Mouse (Mus musculus) testis, adult 2 months (tissue): ENCODE data around the gene Svs1. TPM values are rescaled to one million over a fixed set of nuclear protein-coding genes. Genes with fewer than 3 reads are reported as not detected.
"Not testable (repeated sequence)": the region's sequence is repeated elsewhere in the genome, so short reads cannot be mapped to it uniquely, and the experiment has no call there.

ENCODE experiments used
- H3K27ac ChIP-seq: fragments of 200-500 bp; 2 replicates; pipeline ENCODE4 v1.5.1; 2012; ENCODE audit warnings: low read depth, low read length; ENCODE audit not compliant: control insufficient read depth, insufficient read depth
- H3K27me3 ChIP-seq: fragments of 200-500 bp; 2 replicates; pipeline ENCODE4 v1.6.1; 2012; ENCODE audit warnings: mild to moderate bottlenecking, low read length, moderate library complexity; ENCODE audit not compliant: control insufficient read depth, insufficient read depth
- H3K36me3 ChIP-seq: fragments of 200-500 bp; 2 replicates; pipeline ENCODE4 v1.6.1; 2012; ENCODE audit warnings: mild to moderate bottlenecking, low read length; ENCODE audit not compliant: control insufficient read depth, insufficient read depth
- H3K4me1 ChIP-seq: fragments of 200-500 bp; 2 replicates; pipeline ENCODE4 v1.6.1; 2012; ENCODE audit warnings: low read length; ENCODE audit not compliant: control insufficient read depth, insufficient read depth
- H3K4me3 ChIP-seq: fragments of 200-500 bp; 2 replicates; pipeline ENCODE4 v1.5.1; 2012; ENCODE audit warnings: low read depth, mild to moderate bottlenecking, low read length, moderate library complexity, mixed read lengths; ENCODE audit not compliant: control insufficient read depth
- CTCF ChIP-seq: fragments of 200-500 bp; IDR thresholded peaks from 2 replicates; pipeline ENCODE4 v1.5.1; 2012; ENCODE audit warnings: low read depth, mild to moderate bottlenecking, inconsistent platforms, low read length, moderate library complexity; ENCODE audit not compliant: control insufficient read depth, insufficient read depth, insufficient replicate concordance
- POLR2A ChIP-seq: fragments of 200-500 bp; IDR thresholded peaks from 2 replicates; pipeline ENCODE4 v1.6.1; 2012; ENCODE audit warnings: low read depth, mild to moderate bottlenecking, inconsistent platforms, low read length, moderate library complexity; ENCODE audit not compliant: control insufficient read depth
- polyA plus RNA-seq: library from polyadenylated mRNA; depleted of rRNA; stranded (reverse); fragments of >200 nt; gene quantifications from 2 replicates; pipeline ENCODE4 v1.2.3, GENCODE M21; 2012

Svs1 gene
- polyA plus RNA-seq, 1 experiment = not detected

- Histone ChIP-seq H3K4me1 (no peaks in the 10 kb centered on the region), H3K27me3 (no peaks in the 10 kb centered on the region), H3K36me3 (no peaks in the 10 kb centered on the region), H3K4me3 (no peak overlapping the region), H3K27ac (no peak overlapping the region)
- TF ChIP-seq CTCF (no peak), POLR2A (no peak)
These were observed 28.6 kb upstream of the Svs1 start for GRCm38 (mm10) chr6:48958053-48958452.

- H3K27ac ChIP-seq, H3K4me1 ChIP-seq, H3K27me3 ChIP-seq, H3K36me3 ChIP-seq, H3K4me3 ChIP-seq: not testable (repeated sequence)
These were observed 27.5 kb upstream of the Svs1 start for GRCm38 (mm10) chr6:48959151-48959550.

- H3K4me1 ChIP-seq, H3K27me3 ChIP-seq, H3K4me3 ChIP-seq, H3K27ac ChIP-seq, H3K36me3 ChIP-seq: not testable (repeated sequence)
These were observed 20.0 kb upstream of the Svs1 start for GRCm38 (mm10) chr6:48966696-48967095.

GRCm38 (mm10) chr6:48967868-48968267 is 18.8 kb upstream of the Svs1 start:
- H3K27me3 ChIP-seq = no peaks in the 10 kb centered on the region
- no peak overlapping the region for H3K4me3 ChIP-seq
- TF ChIP-seq POLR2A = no peak
- no peak for TF ChIP-seq CTCF
- no peak overlapping the region for H3K27ac ChIP-seq
- H3K36me3 ChIP-seq = no peaks in the 10 kb centered on the region
- no peaks in the 10 kb centered on the region for H3K4me1 ChIP-seq

GRCm38 (mm10) chr6:48974663-48975062 is 12.0 kb upstream of the Svs1 start, which contains the start of gene Doxl2:
TSS of gene Doxl2 (plus strand) at chr6:48974963.
- Histone ChIP-seq H3K4me1 (no peaks in the 10 kb centered on the region), H3K4me3 (no peak within 1 kb of the TSS), H3K27me3 (no peaks in the 10 kb centered on the region), H3K36me3 (no peaks in the 10 kb centered on the region), H3K27ac (no peak within 1 kb of the TSS)
- no peak for TF ChIP-seq POLR2A
- no peak for TF ChIP-seq CTCF

- Histone ChIP-seq H3K4me1 (no peaks in the 10 kb centered on the region), H3K36me3 (no peaks in the 10 kb centered on the region), H3K27me3 (no peaks in the 10 kb centered on the region), H3K27ac (no peak overlapping the region), H3K4me3 (no peak overlapping the region)
- TF ChIP-seq CTCF = no peak
- no peak for TF ChIP-seq POLR2A
These were observed 7.0 kb upstream of the Svs1 start for GRCm38 (mm10) chr6:48979616-48980015.

- Histone ChIP-seq H3K36me3 (no peaks in the 10 kb centered on the region), H3K4me3 (no peak overlapping the region), H3K27me3 (no peaks in the 10 kb centered on the region), H3K27ac (no peak overlapping the region), H3K4me1 (no peaks in the 10 kb centered on the region)
- TF ChIP-seq CTCF (no peak), POLR2A (no peak)
These were observed 4.4 kb upstream of the Svs1 start for GRCm38 (mm10) chr6:48982305-48982704.

GRCm38 (mm10) chr6:48989971-48990370 is 3.3 kb downstream of the Svs1 start:
- no peak overlapping the region for H3K27ac ChIP-seq
- H3K4me3 ChIP-seq = no peak overlapping the region
- no peaks in the 10 kb centered on the region for H3K36me3 ChIP-seq
- no peaks in the 10 kb centered on the region for H3K27me3 ChIP-seq
- no peak for TF ChIP-seq POLR2A
- TF ChIP-seq CTCF = no peak
- H3K4me1 ChIP-seq = no peaks in the 10 kb centered on the region
